Mouse (Mus musculus): Measurements from ENCODE around the gene Cux1.

The Cux1 gene

GRCm38 (mm10) chr5:136427121-136427771 is 140.0 kb downstream of the Cux1 start:
- no peak for DNase-seq (ENCODE audit: low read depth)

GRCm38 (mm10) chr5:136422948-136423347 is 144.3 kb downstream of the Cux1 start:
- DNase-seq (ENCODE audit: low read depth), result no peak

GRCm38 (mm10) chr5:136421885-136422284 is 145.4 kb downstream of the Cux1 start:
- no peak for DNase-seq (ENCODE audit: low read depth)

- DNase-seq (ENCODE audit: low read depth), result no peak
These were observed 146.0 kb downstream of the Cux1 start for GRCm38 (mm10) chr5:136421316-136421715.

GRCm38 (mm10) chr5:136420342-136420741 is 146.9 kb downstream of the Cux1 start:
- no peak for DNase-seq (ENCODE audit: low read depth)

- no peak for DNase-seq (ENCODE audit: low read depth)
These were observed 149.4 kb downstream of the Cux1 start for GRCm38 (mm10) chr5:136417891-136418290.

- DNase-seq (ENCODE audit: low read depth), result no peak
These were observed 152.8 kb downstream of the Cux1 start for GRCm38 (mm10) chr5:136414479-136414878.

- DNase-seq (ENCODE audit: low read depth), result no peak
These were observed 156.6 kb downstream of the Cux1 start for GRCm38 (mm10) chr5:136410681-136411181.

GRCm38 (mm10) chr5:136406357-136406756 is 160.9 kb downstream of the Cux1 start:
- no peak for DNase-seq (ENCODE audit: low read depth)

GRCm38 (mm10) chr5:136403565-136403961 is 163.7 kb downstream of the Cux1 start:
- DNase-seq (ENCODE audit: low read depth), result no peak

- no peak for DNase-seq (ENCODE audit: low read depth)
These were observed 164.4 kb downstream of the Cux1 start for GRCm38 (mm10) chr5:136402622-136403564.

GRCm38 (mm10) chr5:136398706-136399105 is 168.6 kb downstream of the Cux1 start:
- DNase-seq (ENCODE audit: low read depth), result no peak

GRCm38 (mm10) chr5:136396699-136397098 is 170.6 kb downstream of the Cux1 start:
- no peak for DNase-seq (ENCODE audit: low read depth)

- DNase-seq (ENCODE audit: low read depth), result no peak
These were observed 171.0 kb downstream of the Cux1 start for GRCm38 (mm10) chr5:136396256-136396655.

- no peak for DNase-seq (ENCODE audit: low read depth)
These were observed 171.6 kb downstream of the Cux1 start for GRCm38 (mm10) chr5:136395600-136396195.

GRCm38 (mm10) chr5:136394517-136395212 is 172.6 kb downstream of the Cux1 start:
- no peak for DNase-seq (ENCODE audit: low read depth)

GRCm38 (mm10) chr5:136393621-136394020 is 173.7 kb downstream of the Cux1 start:
- no peak for DNase-seq (ENCODE audit: low read depth)

GRCm38 (mm10) chr5:136386757-136387156 is 180.5 kb downstream of the Cux1 start:
- no peak for DNase-seq (ENCODE audit: low read depth)

GRCm38 (mm10) chr5:136385161-136385560 is 182.1 kb downstream of the Cux1 start:
- DNase-seq (ENCODE audit: low read depth), result no peak

- DNase-seq (ENCODE audit: low read depth), result peak; percentile 29
These were observed 184.9 kb downstream of the Cux1 start for GRCm38 (mm10) chr5:136382261-136383005.

- DNase-seq (ENCODE audit: low read depth), result peak; percentile 13
These were observed 187.9 kb downstream of the Cux1 start for GRCm38 (mm10) chr5:136379405-136379804.

Measured in naive thymus-derived CD4-positive, alpha-beta T cell, adult 2 months (primary cell).